Mouse (Mus musculus) cortical plate, adult 2 months (tissue): ENCODE measurements around the gene Slc46a1.

Experiments used
- CTCF ChIP-seq: fragments of 200-500 bp; IDR thresholded peaks from 2 replicates; pipeline ENCODE4 v1.5.1; 2011; ENCODE audit warnings: mild to moderate bottlenecking, control low read depth, low read length; ENCODE audit not compliant: insufficient read depth; ENCODE audit errors: extremely low read depth
- POLR2A ChIP-seq: fragments of 200-500 bp; IDR thresholded peaks from 2 replicates; pipeline ENCODE4 v1.6.1; 2011; ENCODE audit warnings: mild to moderate bottlenecking, low read length, control low read depth; ENCODE audit not compliant: insufficient read depth; ENCODE audit errors: extremely low read depth

GRCm38 (mm10) chr11:78454276-78454675 is 11.2 kb upstream of the Slc46a1 start:
- TF ChIP-seq CTCF (no peak), POLR2A (no peak)
